Mouse (Mus musculus) liver, postnatal 0 days (tissue): ENCODE results near the gene Wdr12. TPM values are rescaled to one million over a fixed set of nuclear protein-coding genes. Genes with fewer than 3 reads are reported as not detected.

ENCODE experiments used
- ATAC-seq: fragments of 200-750 bp; cut with Nextera tagmentation; 2 replicates; pipeline ENCODE4 v1.8.0; 2017; ENCODE audit warnings: mild to moderate bottlenecking, moderate library complexity
- DNase-seq: peaks from one replicate; pipeline ENCODE4 v3.0.0-alpha.2; 2016
- H3K27ac ChIP-seq: fragments of 300-500 bp; sonication (generic); 2 replicates; pipeline ENCODE4 v1.5.1; 2014; ENCODE audit warnings: antibody characterized with exemption, moderate library complexity, mild to moderate bottlenecking, low read depth
- H3K27me3 ChIP-seq: fragments of 300-500 bp; sonication (generic); 2 replicates; pipeline ENCODE4 v1.6.1; 2014; ENCODE audit warnings: low read length, control low read depth, mixed read lengths; ENCODE audit not compliant: insufficient read depth
- H3K36me3 ChIP-seq: fragments of 300-500 bp; sonication (generic); replicated peaks from 2 replicates; pipeline ENCODE4 v1.6.1; 2014; ENCODE audit warnings: mild to moderate bottlenecking, control low read depth, low read length, moderate library complexity, mixed read lengths; ENCODE audit not compliant: insufficient read depth
- H3K4me1 ChIP-seq: fragments of 300-500 bp; sonication (generic); 2 replicates; pipeline ENCODE4 v1.6.1; 2014; ENCODE audit warnings: antibody characterized with exemption, mild to moderate bottlenecking, control low read depth; ENCODE audit not compliant: insufficient read depth
- H3K4me2 ChIP-seq: fragments of 300-500 bp; sonication (generic); 2 replicates; pipeline ENCODE4 v1.6.1; 2014; ENCODE audit warnings: low read depth, mild to moderate bottlenecking, low read length, moderate library complexity, mixed read lengths
- H3K4me3 ChIP-seq: fragments of 300-500 bp; sonication (generic); 2 replicates; pipeline ENCODE4 v1.5.1; 2014; ENCODE audit warnings: low read depth, low read length
- H3K9ac ChIP-seq: fragments of 300-500 bp; sonication (generic); replicated peaks from 2 replicates; pipeline ENCODE4 v1.6.1; 2014; ENCODE audit warnings: mild to moderate bottlenecking, moderate library complexity
- H3K9me3 ChIP-seq: fragments of 300-500 bp; sonication (generic); 2 replicates; pipeline ENCODE4 v1.6.1; 2016; ENCODE audit warnings: mild to moderate bottlenecking, control low read depth, low read length, mixed read lengths
- CTCF ChIP-seq: sonication (generic); IDR thresholded peaks from 2 replicates; pipeline ENCODE4 v1.5.1; 2016; ENCODE audit warnings: antibody characterized with exemption, low read depth
- EP300 ChIP-seq: IDR thresholded peaks from 2 replicates; pipeline ENCODE4 v1.6.1; 2016; ENCODE audit warnings: antibody characterized with exemption, low read depth, mild to moderate bottlenecking
- WGBS: fragments of 180-500 bp; shearing (Covaris S2); extraction: QIAGEN DNeasy Blood & Tissue Kit; methylation state at CpG from one replicate; pipeline ENCODE4 v1.1.7; 2014; ENCODE audit not compliant: insufficient replicate concordance; 5-methylcytosine and 5-hydroxymethylcytosine counted together
- polyA plus RNA-seq: library from polyadenylated mRNA; unstranded; fragments of >200 nt; fragmentation: Nextera tagmentation; extraction: Ambion mirVana; gene quantifications from 2 replicates; pipeline ENCODE4 v1.2.1, GENCODE M21; 2015

The Wdr12 gene
- polyA plus RNA-seq, 1 experiment from 2014 or later = 23.8 TPM

DNA sequence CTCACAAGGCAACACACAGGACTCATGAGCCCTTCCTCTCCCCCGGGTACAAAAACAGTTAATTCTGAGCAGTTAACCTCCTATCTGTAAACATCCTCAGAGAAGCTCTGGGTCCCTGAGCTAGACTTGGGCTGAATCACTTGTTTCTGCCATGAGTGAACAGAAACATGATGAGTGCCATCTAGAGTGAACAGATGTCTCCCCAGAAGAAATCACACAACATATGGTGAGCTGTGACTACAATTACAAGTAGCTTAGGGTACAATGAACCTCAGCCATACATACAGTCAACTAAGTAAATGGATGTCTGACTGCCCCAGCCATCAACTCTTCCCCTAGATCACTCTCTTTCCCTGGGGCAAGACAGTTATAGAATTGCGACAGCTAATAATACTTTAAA is 63.4 kb downstream of the Wdr12 start:
- Histone ChIP-seq H3K36me3 (no peaks in the 10 kb centered on the region), H3K4me1 (no peaks in the 10 kb centered on the region), H3K4me3 (no peak overlapping the region), H3K27me3 (no peaks in the 10 kb centered on the region), H3K4me2 (no peak overlapping the region), H3K9ac (no peak overlapping the region), H3K9me3 (no peaks in the 10 kb centered on the region), H3K27ac (no peak overlapping the region)
- no peak for DNase-seq
- ATAC-seq = no peak
- 80% methylated on average over 2 of the region's 2 CpGs for WGBS
- TF ChIP-seq CTCF = no peak
- TF ChIP-seq EP300 = no peak

Other genes starting within 250 kb of the Wdr12 start
- 1.5 and 1.8 TPM in 2 replicates for gene Fam117b, start 185.6 kb downstream of the Wdr12 start, polyA plus RNA-seq
- gene Ica1l, start 55.5 kb downstream of the Wdr12 start, polyA plus RNA-seq = 0.16 and 0.26 TPM in 2 replicates
- 1.3 and 1.7 TPM in 2 replicates for gene Carf, start 398 bp downstream of the Wdr12 start, polyA plus RNA-seq
- gene Nbeal1, start 82.0 kb upstream of the Wdr12 start, polyA plus RNA-seq = 2.1 and 2.6 TPM in 2 replicates
- 6.6 and 7.0 TPM in 2 replicates for gene Cyp20a1, start 244.7 kb upstream of the Wdr12 start, polyA plus RNA-seq